26 mouse cellular contexts compared by ENCODE assay signal in the genomic region with DNA sequence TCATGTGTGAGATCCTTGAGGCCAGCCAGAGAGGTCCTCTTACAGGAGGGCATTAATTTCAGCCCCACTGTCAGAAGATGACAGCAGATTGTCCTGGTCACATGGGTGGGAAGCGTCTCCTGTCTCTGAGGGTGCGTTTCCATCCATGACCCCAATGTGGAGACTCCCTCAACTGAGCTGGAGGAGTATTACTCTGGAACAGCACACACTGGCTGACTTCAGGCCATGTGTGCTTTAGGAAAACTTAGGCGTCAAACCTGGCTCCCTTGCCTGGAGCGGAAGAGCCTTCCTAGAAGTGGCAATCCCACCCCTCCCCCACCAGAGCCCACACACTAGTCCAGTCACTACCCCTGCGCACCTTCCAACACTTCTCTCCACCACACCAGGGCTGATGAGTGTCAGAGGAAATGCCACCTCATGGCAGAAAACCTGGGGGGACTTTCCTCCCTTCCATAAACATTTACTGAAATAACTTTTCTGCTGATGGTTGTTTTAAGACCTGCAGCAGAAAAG. TPM values are rescaled to one million over a fixed set of nuclear protein-coding genes. Genes with fewer than 3 reads are reported as not detected.
DNase-seq lines count a peak whose midpoint lies in the region; ATAC-seq lines count a peak whose summit lies in the region.
"Had no signal": no experiment of that assay in that cellular context is flagged by ENCODE, and none has a peak within 500 bp of the region (broad histone marks: within the 10 kb centered on the region; RNA-seq: fewer than 3 reads in every experiment).

No protein-coding gene starts in this region.

- 0 out of 2 replicates have a peak, but pooled peaks cover 9% of the 10 kb centered on the region for H3K27me3 ChIP-seq in heart, embryonic 10.5 days (ENCODE audit: insufficient read depth, poor library complexity, severe bottlenecking)
- no peaks in the 10 kb centered on the region for H3K27me3 ChIP-seq in heart, embryonic 11.5 days (ENCODE audit: control insufficient read depth, insufficient read depth, low read length)
- no peaks in the 10 kb centered on the region for H3K27me3 ChIP-seq in kidney, embryonic 14.5 days (ENCODE audit: control insufficient read depth, insufficient read depth, low read length)
- H3K27me3 ChIP-seq in kidney, embryonic 16.5 days (ENCODE audit: insufficient read depth, low read length): no peaks in the 10 kb centered on the region
- no peaks in the 10 kb centered on the region for H3K27me3 ChIP-seq in stomach, embryonic 16.5 days (ENCODE audit: control insufficient read depth, insufficient read depth, low read length)
- H3K27me3 ChIP-seq: forebrain, embryonic 13.5 days; liver, embryonic 13.5 days; lung, embryonic 15.5 days; Patski had no signal

- H3K9me3 ChIP-seq in heart, embryonic 10.5 days: no peaks in the 10 kb centered on the region
- H3K9me3 ChIP-seq in heart, embryonic 11.5 days (replicated peaks; ENCODE audit: control insufficient read depth, low read length): no peaks in the 10 kb centered on the region
- H3K9me3 ChIP-seq in kidney, embryonic 14.5 days (ENCODE audit: control insufficient read depth, low read length): no peaks in the 10 kb centered on the region
- H3K9me3 ChIP-seq in kidney, embryonic 16.5 days (ENCODE audit: low read length): no peaks in the 10 kb centered on the region
- no peaks in the 10 kb centered on the region for H3K9me3 ChIP-seq in stomach, embryonic 16.5 days (replicated peaks; ENCODE audit: control insufficient read depth, low read length)
- H3K9me3 ChIP-seq: forebrain, embryonic 13.5 days; liver, embryonic 13.5 days; lung, embryonic 15.5 days; midbrain, embryonic 10.5 days had no signal

- no peak overlapping the region for H3K9ac ChIP-seq in heart, embryonic 11.5 days (ENCODE audit: low read depth, low read length)
- no peak overlapping the region for H3K9ac ChIP-seq in kidney, embryonic 14.5 days (ENCODE audit: low read depth, low read length)
- no peak overlapping the region for H3K9ac ChIP-seq in kidney, embryonic 16.5 days (replicated peaks; ENCODE audit: low read length)
- H3K9ac ChIP-seq in stomach, embryonic 16.5 days (ENCODE audit: low read length): no peak overlapping the region
- H3K9ac ChIP-seq: forebrain, embryonic 13.5 days; liver, embryonic 13.5 days; lung, embryonic 15.5 days had no signal

- DNase-seq in heart, embryonic 10.5 days (ENCODE audit: low spot score): no peak
- DNase-seq in forelimb bud, embryonic 11.5 days (ENCODE audit: low read depth, low spot score): peak; percentile 35
- no peak for DNase-seq in right cerebral cortex, postnatal 25 days
- DNase-seq: adrenal gland, postnatal 25 days; cerebellum, adult 18-20 months; cerebellum, postnatal 25 days; gastrocnemius, postnatal 14 days; heart, adult 18-20 months; kidney, postnatal 14 days; liver, embryonic 13.5 days; retina, postnatal 1 day; right cerebral cortex, postnatal 4 days; thymus, postnatal 14 days had no signal

- no peak for ATAC-seq in heart, embryonic 11.5 days (replicated peaks; ENCODE audit: insufficient number of reproducible peaks, low FRiP score, low TSS enrichment)
- peak; percentile 62 for ATAC-seq in kidney, embryonic 14.5 days (ENCODE audit: low FRiP score, low TSS enrichment)
- no peak; the same call in 1 of the 2 replicates for ATAC-seq in kidney, embryonic 16.5 days (ENCODE audit: low FRiP score, low TSS enrichment)
- ATAC-seq in stomach, embryonic 16.5 days (ENCODE audit: insufficient read depth, low FRiP score): no peak
- ATAC-seq: activated CD4-positive, CD25-positive, alpha-beta regulatory T cell, adult 4 months; CD4-positive, CD25-positive, alpha-beta regulatory T cell, adult 4 months; forebrain, embryonic 13.5 days; inflammation-experienced regulatory T-cells, adult 6 months; Patski had no signal

- H3K27ac ChIP-seq in heart, embryonic 10.5 days: peak overlapping the region; percentile 64
- no peak overlapping the region; the same call in 1 of the 2 replicates for H3K27ac ChIP-seq in heart, embryonic 11.5 days (ENCODE audit: low read depth, low read length)
- no peak overlapping the region for H3K27ac ChIP-seq in kidney, embryonic 14.5 days (ENCODE audit: low read depth, low read length)
- no peak overlapping the region for H3K27ac ChIP-seq in kidney, embryonic 16.5 days (ENCODE audit: low read length)
- H3K27ac ChIP-seq in stomach, embryonic 16.5 days (ENCODE audit: low read length): peak overlapping the region; percentile 36; the same call in 1 of the 2 replicates
- H3K27ac ChIP-seq: forebrain, embryonic 13.5 days; layer of hippocampus, adult 2 months; liver, embryonic 13.5 days; lung, embryonic 15.5 days; macrophage; midbrain, embryonic 10.5 days had no signal

- H3K4me1 ChIP-seq in heart, embryonic 10.5 days: peaks cover 18% of the 10 kb centered on the region
- H3K4me1 ChIP-seq in heart, embryonic 11.5 days (ENCODE audit: control insufficient read depth, insufficient read depth, low read length): peaks cover 8% of the 10 kb centered on the region
- no peaks in the 10 kb centered on the region; the same call in 1 of the 2 replicates for H3K4me1 ChIP-seq in kidney, embryonic 14.5 days (ENCODE audit: control insufficient read depth, insufficient read depth, low read length)
- peaks cover 9% of the 10 kb centered on the region for H3K4me1 ChIP-seq in kidney, embryonic 16.5 days (ENCODE audit: insufficient read depth, low read length)
- peaks cover 4% of the 10 kb centered on the region; the same call in 1 of the 2 replicates for H3K4me1 ChIP-seq in stomach, embryonic 16.5 days (ENCODE audit: control insufficient read depth, insufficient read depth, low read length)
- H3K4me1 ChIP-seq: forebrain, embryonic 13.5 days; liver, embryonic 13.5 days had no signal

- H3K4me2 ChIP-seq in heart, embryonic 11.5 days: no peak overlapping the region
- H3K4me2 ChIP-seq in kidney, embryonic 14.5 days (replicated peaks; ENCODE audit: low read depth, low read length): no peak overlapping the region
- H3K4me2 ChIP-seq in kidney, embryonic 16.5 days (replicated peaks; ENCODE audit: low read depth, low read length): no peak overlapping the region
- no peak overlapping the region for H3K4me2 ChIP-seq in stomach, embryonic 16.5 days (ENCODE audit: low read depth, low read length)
- H3K4me2 ChIP-seq: forebrain, embryonic 13.5 days; liver, embryonic 13.5 days; lung, embryonic 15.5 days had no signal

- WGBS in heart, embryonic 10.5 days: 27% methylated on average over 5 of the region's 5 CpGs
- 28% methylated on average over 5 of the region's 5 CpGs for WGBS in heart, embryonic 11.5 days (ENCODE audit: insufficient replicate concordance)
- 26% methylated on average over 5 of the region's 5 CpGs for WGBS in kidney, embryonic 14.5 days
- WGBS in kidney, embryonic 16.5 days: 26% methylated on average over 5 of the region's 5 CpGs
- WGBS in stomach, embryonic 16.5 days: 33% methylated on average over 5 of the region's 5 CpGs

- no peak overlapping the region; the same call in 1 of the 2 replicates for H3K4me3 ChIP-seq in heart, embryonic 10.5 days
- no peak overlapping the region for H3K4me3 ChIP-seq in heart, embryonic 11.5 days (ENCODE audit: low read depth, low read length)
- H3K4me3 ChIP-seq in kidney, embryonic 14.5 days (ENCODE audit: low read length): no peak overlapping the region
- no peak overlapping the region for H3K4me3 ChIP-seq in kidney, embryonic 16.5 days (ENCODE audit: low read length)
- H3K4me3 ChIP-seq in stomach, embryonic 16.5 days (replicated peaks; ENCODE audit: low read length): no peak overlapping the region
- H3K4me3 ChIP-seq: forebrain, embryonic 13.5 days; layer of hippocampus, adult 2 months; liver, embryonic 13.5 days; lung, embryonic 15.5 days; midbrain, embryonic 10.5 days had no signal

- no peaks in the 10 kb centered on the region for H3K36me3 ChIP-seq in heart, embryonic 10.5 days
- H3K36me3 ChIP-seq in heart, embryonic 11.5 days (ENCODE audit: control insufficient read depth, insufficient read depth, low read length): no peaks in the 10 kb centered on the region
- no peaks in the 10 kb centered on the region for H3K36me3 ChIP-seq in kidney, embryonic 14.5 days (ENCODE audit: control insufficient read depth, insufficient read depth, low read length)
- H3K36me3 ChIP-seq in kidney, embryonic 16.5 days (ENCODE audit: insufficient read depth, low read length): no peaks in the 10 kb centered on the region
- no peaks in the 10 kb centered on the region for H3K36me3 ChIP-seq in stomach, embryonic 16.5 days (ENCODE audit: control insufficient read depth, insufficient read depth, low read length)
- H3K36me3 ChIP-seq: liver, embryonic 13.5 days; lung, embryonic 15.5 days; midbrain, embryonic 10.5 days had no signal

RNA-seq across cellular contexts. Expression of gene Jdp2, which starts 8.9 kb away (rescaled TPM):
- 0.63 and 0.68 TPM in 2 replicates for polyA plus RNA-seq in heart, embryonic 10.5 days (2016; fragmentation: Nextera tagmentation; extraction: Ambion mirVana)
- 0.49 and 0.62 TPM in 2 replicates for polyA plus RNA-seq in heart, embryonic 11.5 days (2014; fragmentation: Nextera tagmentation; extraction: Ambion mirVana)
- polyA plus RNA-seq in kidney, embryonic 14.5 days (2014; fragmentation: Nextera tagmentation; extraction: Ambion mirVana): 0.49 and 0.66 TPM in 2 replicates
- 0.21 and 0.32 TPM in 2 replicates for polyA plus RNA-seq in kidney, embryonic 16.5 days (2015; fragmentation: Nextera tagmentation; extraction: Ambion mirVana)
- polyA plus RNA-seq in stomach, embryonic 16.5 days (2015; fragmentation: Nextera tagmentation; extraction: Ambion mirVana): 0.29 and 0.80 TPM in 2 replicates
- polyA plus RNA-seq: activated CD4-positive, CD25-positive, alpha-beta regulatory T cell, adult 4 months; forebrain, embryonic 13.5 days had no signal

Comparison
In these comparisons a context has a peak if more than half of its experiments do, and no peak if none do; other contexts are left out.
1. H3K27ac ChIP-seq: peak in heart, embryonic 10.5 days (single experiment) and stomach, embryonic 16.5 days (single experiment); none in heart, embryonic 11.5 days (single experiment), kidney, embryonic 14.5 days (single experiment) and kidney, embryonic 16.5 days (single experiment).